Mouse (Mus musculus) liver, postnatal 0 days (tissue): ENCODE results near the gene Scn4a. TPM values are rescaled to one million over a fixed set of nuclear protein-coding genes. Genes with fewer than 3 reads are reported as not detected.
A peak's percentile ranks its signal among the peaks of the same experiment; 100 is the strongest.

ENCODE experiments used
- ATAC-seq: fragments of 200-750 bp; cut with Nextera tagmentation; 2 replicates; pipeline ENCODE4 v1.8.0; 2017; ENCODE audit warnings: mild to moderate bottlenecking, moderate library complexity
- DNase-seq: peaks from one replicate; pipeline ENCODE4 v3.0.0-alpha.2; 2016
- H3K27ac ChIP-seq: fragments of 300-500 bp; sonication (generic); 2 replicates; pipeline ENCODE4 v1.5.1; 2014; ENCODE audit warnings: antibody characterized with exemption, moderate library complexity, mild to moderate bottlenecking, low read depth
- H3K27me3 ChIP-seq: fragments of 300-500 bp; sonication (generic); 2 replicates; pipeline ENCODE4 v1.6.1; 2014; ENCODE audit warnings: low read length, control low read depth, mixed read lengths; ENCODE audit not compliant: insufficient read depth
- H3K36me3 ChIP-seq: fragments of 300-500 bp; sonication (generic); replicated peaks from 2 replicates; pipeline ENCODE4 v1.6.1; 2014; ENCODE audit warnings: mild to moderate bottlenecking, control low read depth, low read length, moderate library complexity, mixed read lengths; ENCODE audit not compliant: insufficient read depth
- H3K4me1 ChIP-seq: fragments of 300-500 bp; sonication (generic); 2 replicates; pipeline ENCODE4 v1.6.1; 2014; ENCODE audit warnings: antibody characterized with exemption, mild to moderate bottlenecking, control low read depth; ENCODE audit not compliant: insufficient read depth
- H3K4me2 ChIP-seq: fragments of 300-500 bp; sonication (generic); 2 replicates; pipeline ENCODE4 v1.6.1; 2014; ENCODE audit warnings: low read depth, mild to moderate bottlenecking, low read length, moderate library complexity, mixed read lengths
- H3K4me3 ChIP-seq: fragments of 300-500 bp; sonication (generic); 2 replicates; pipeline ENCODE4 v1.5.1; 2014; ENCODE audit warnings: low read depth, low read length
- H3K9ac ChIP-seq: fragments of 300-500 bp; sonication (generic); replicated peaks from 2 replicates; pipeline ENCODE4 v1.6.1; 2014; ENCODE audit warnings: mild to moderate bottlenecking, moderate library complexity
- H3K9me3 ChIP-seq: fragments of 300-500 bp; sonication (generic); 2 replicates; pipeline ENCODE4 v1.6.1; 2016; ENCODE audit warnings: mild to moderate bottlenecking, control low read depth, low read length, mixed read lengths
- CTCF ChIP-seq: sonication (generic); IDR thresholded peaks from 2 replicates; pipeline ENCODE4 v1.5.1; 2016; ENCODE audit warnings: antibody characterized with exemption, low read depth
- EP300 ChIP-seq: IDR thresholded peaks from 2 replicates; pipeline ENCODE4 v1.6.1; 2016; ENCODE audit warnings: antibody characterized with exemption, low read depth, mild to moderate bottlenecking
- WGBS: fragments of 180-500 bp; shearing (Covaris S2); extraction: QIAGEN DNeasy Blood & Tissue Kit; methylation state at CpG from one replicate; pipeline ENCODE4 v1.1.7; 2014; ENCODE audit not compliant: insufficient replicate concordance; 5-methylcytosine and 5-hydroxymethylcytosine counted together
- polyA plus RNA-seq: library from polyadenylated mRNA; unstranded; fragments of >200 nt; fragmentation: Nextera tagmentation; extraction: Ambion mirVana; gene quantifications from 2 replicates; pipeline ENCODE4 v1.2.1, GENCODE M21; 2015

Gene Scn4a
- polyA plus RNA-seq, 1 experiment from 2014 or later = 0.06 TPM

DNA sequence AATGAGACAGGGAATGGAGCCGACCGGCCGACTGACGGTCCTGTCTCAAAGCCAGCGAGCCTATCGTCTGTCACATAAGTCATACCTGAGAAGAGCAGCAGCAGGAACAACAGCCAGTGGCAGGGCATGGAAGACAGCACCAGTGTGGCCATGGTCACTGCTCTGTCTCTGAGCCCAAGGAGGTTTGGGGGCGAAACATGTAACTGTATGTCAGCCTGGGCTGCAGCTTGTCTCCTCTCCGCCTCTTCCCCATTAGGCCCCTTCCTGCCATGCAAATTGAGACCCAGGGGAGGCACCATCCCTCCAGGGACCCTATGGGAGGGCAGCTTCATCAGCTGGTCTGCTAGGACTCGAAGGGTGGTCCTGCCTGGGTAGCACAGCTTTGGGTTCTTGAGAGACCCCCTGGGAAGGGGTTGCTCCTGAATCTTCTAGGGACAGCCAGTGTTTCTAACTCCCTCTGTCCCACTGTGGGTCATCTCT lies 38.7 kb downstream of the Scn4a start, which contains the start of gene Cd79b:
Gene Cd79b, minus strand, starts transcription at position 430 of the 480 bp plus-strand sequence.
- H3K27ac ChIP-seq = peak within 1 kb of the TSS; percentile 57; the same call in 1 of the 2 replicates
- TF ChIP-seq CTCF (no peak), EP300 (no peak)
- peak within 1 kb of the TSS; percentile 45 for H3K4me3 ChIP-seq
- H3K27me3 ChIP-seq = no peaks in the 10 kb centered on the region
- H3K4me1 ChIP-seq = peaks cover 16% of the 10 kb centered on the region
- peak within 1 kb of the TSS; percentile 41 for H3K9ac ChIP-seq
- no peaks in the 10 kb centered on the region; the same call in 1 of the 2 replicates for H3K36me3 ChIP-seq
- ATAC-seq = peak; percentile 29; the same call in 1 of the 2 replicates
- DNase-seq = peak; percentile 64
- WGBS = 39% methylated on average over 9 of the region's 9 CpGs
- peak within 1 kb of the TSS; percentile 58 for H3K4me2 ChIP-seq
- no peaks in the 10 kb centered on the region for H3K9me3 ChIP-seq

- DNase-seq (no peak), ATAC-seq (no peak)
Observed at GRCm38 (mm10) chr11:106313533-106313932, 39.6 kb downstream of the Scn4a start.

GRCm38 (mm10) chr11:106310123-106310522 lies 43.0 kb downstream of the Scn4a start:
- no peaks in the 10 kb centered on the region for H3K9me3 ChIP-seq
- H3K4me1 ChIP-seq = peaks cover 14% of the 10 kb centered on the region
- TF ChIP-seq CTCF (no peak), EP300 (no peak)
- H3K27me3 ChIP-seq = no peaks in the 10 kb centered on the region
- H3K4me3 ChIP-seq = no peak overlapping the region
- WGBS = 58% methylated on average over 5 of the region's 5 CpGs
- no peak overlapping the region for H3K9ac ChIP-seq
- DNase-seq = no peak
- no peak overlapping the region for H3K4me2 ChIP-seq
- H3K36me3 ChIP-seq = no peaks in the 10 kb centered on the region; the same call in 1 of the 2 replicates
- H3K27ac ChIP-seq = 0 out of 2 replicates have a peak overlapping the region, but pooled peaks have one; percentile 39
- ATAC-seq = peak; percentile 9; the same call in 1 of the 2 replicates

More at GRCm38 (mm10) chr11:106313533-106313932, 39.6 kb downstream of the Scn4a start:
- H3K9me3 ChIP-seq = no peaks in the 10 kb centered on the region
- WGBS = 56% methylated on average over 5 of the region's 5 CpGs
- H3K36me3 ChIP-seq = no peaks in the 10 kb centered on the region; the same call in 1 of the 2 replicates
- H3K4me2 ChIP-seq = peak overlapping the region; percentile 58
- peak overlapping the region; percentile 45 for H3K4me3 ChIP-seq
- TF ChIP-seq CTCF (no peak), EP300 (no peak)
- H3K4me1 ChIP-seq = peaks cover 13% of the 10 kb centered on the region
- H3K27ac ChIP-seq = peak overlapping the region; percentile 57; the same call in 1 of the 2 replicates
- H3K9ac ChIP-seq = peak overlapping the region; percentile 41
- no peaks in the 10 kb centered on the region for H3K27me3 ChIP-seq

DNA sequence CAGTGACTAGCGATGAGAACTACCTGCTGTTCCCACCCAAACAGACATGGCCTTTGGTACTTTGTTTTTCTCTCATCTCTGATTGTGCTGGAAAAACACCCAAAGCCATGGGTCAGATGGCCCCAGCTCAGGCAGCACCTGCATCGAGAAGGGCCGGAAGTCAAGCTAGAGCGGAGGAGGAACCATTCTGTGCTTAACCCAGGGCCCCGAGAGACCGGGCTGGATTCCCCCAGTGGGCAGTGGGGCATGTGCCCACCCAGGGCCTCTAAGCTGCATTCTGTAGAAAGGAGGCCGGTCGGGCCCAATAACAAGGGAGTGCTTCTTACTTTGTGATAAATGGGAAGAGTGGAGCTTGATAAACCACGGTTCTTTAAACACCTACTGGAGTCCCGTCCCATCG lies 44.9 kb downstream of the Scn4a start:
- no peaks in the 10 kb centered on the region; the same call in 1 of the 2 replicates for H3K36me3 ChIP-seq
- H3K27ac ChIP-seq = peak overlapping the region; percentile 69
- H3K9ac ChIP-seq = no peak overlapping the region
- DNase-seq = peak; percentile 55
- WGBS = 68% methylated on average over 11 of the region's 11 CpGs
- H3K27me3 ChIP-seq = no peaks in the 10 kb centered on the region
- H3K4me3 ChIP-seq = no peak overlapping the region
- no peaks in the 10 kb centered on the region for H3K9me3 ChIP-seq
- H3K4me1 ChIP-seq = peaks cover 10% of the 10 kb centered on the region
- peak; percentile 59; the same call in 1 of the 2 replicates for ATAC-seq
- H3K4me2 ChIP-seq = peak overlapping the region; percentile 29; the same call in 1 of the 2 replicates
- TF ChIP-seq EP300 (no peak), CTCF (no peak)

DNA sequence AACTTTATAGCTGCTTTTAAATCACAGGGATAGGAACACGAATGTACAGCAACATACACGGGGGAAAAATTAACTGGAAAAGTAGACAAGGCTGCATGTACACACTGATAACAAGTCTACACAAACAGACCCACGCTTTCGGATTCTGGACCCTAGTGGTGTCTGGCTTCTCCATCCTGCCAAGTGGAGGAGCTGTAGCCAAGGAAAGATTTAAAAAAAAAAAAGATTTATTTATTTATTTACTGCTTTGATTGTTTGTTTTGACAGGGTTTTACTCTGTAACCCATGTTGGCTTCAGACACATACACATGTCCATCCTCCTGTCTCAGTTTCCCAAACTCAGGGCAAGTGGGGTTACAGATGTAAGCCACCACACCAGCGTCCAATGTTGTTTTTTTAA lies 45.7 kb downstream of the Scn4a start:
- no peak for DNase-seq
- Histone ChIP-seq H3K4me3 (no peak overlapping the region), H3K27ac (peak overlapping the region; percentile 69; the same call in 1 of the 2 replicates), H3K4me2 (no peak overlapping the region), H3K9me3 (no peaks in the 10 kb centered on the region), H3K4me1 (peaks cover 7% of the 10 kb centered on the region), H3K36me3 (no peaks in the 10 kb centered on the region; the same call in 1 of the 2 replicates), H3K27me3 (no peaks in the 10 kb centered on the region), H3K9ac (no peak overlapping the region)
- ATAC-seq = no peak
- no peak for TF ChIP-seq CTCF
- TF ChIP-seq EP300 = no peak
- 46% methylated on average over 5 of the region's 5 CpGs for WGBS

GRCm38 (mm10) chr11:106306758-106307157 lies 46.3 kb downstream of the Scn4a start:
- Histone ChIP-seq H3K4me2 (no peak overlapping the region), H3K27ac (peak overlapping the region; percentile 55; the same call in 1 of the 2 replicates), H3K9me3 (no peaks in the 10 kb centered on the region), H3K4me3 (no peak overlapping the region), H3K4me1 (peaks cover 7% of the 10 kb centered on the region), H3K36me3 (no peaks in the 10 kb centered on the region), H3K27me3 (no peaks in the 10 kb centered on the region), H3K9ac (no peak overlapping the region)
- 76% methylated on average over 9 of the region's 9 CpGs for WGBS
- TF ChIP-seq EP300 = no peak
- TF ChIP-seq CTCF = no peak
- DNase-seq (no peak), ATAC-seq (no peak)
